Mouse (Mus musculus) limb, embryonic 15.5 days (tissue): ENCODE measurements around the gene Nktr. TPM values are rescaled to one million over a fixed set of nuclear protein-coding genes. Genes with fewer than 3 reads are reported as not detected.

Source experiments
- ATAC-seq: fragments of 200-750 bp; cut with Nextera tagmentation; 2 replicates; pipeline ENCODE4 v1.8.0; 2017; ENCODE audit warnings: low read depth, moderate TSS enrichment; ENCODE audit not compliant: insufficient number of reproducible peaks, low FRiP score, low TSS enrichment
- H3K27ac ChIP-seq: fragments of 300-500 bp; sonication (generic); 2 replicates; pipeline ENCODE4 v1.5.1; 2015; ENCODE audit warnings: moderate library complexity, mild to moderate bottlenecking, inconsistent platforms
- H3K27me3 ChIP-seq: fragments of 300-500 bp; sonication (generic); 2 replicates; pipeline ENCODE4 v1.6.1; 2015; ENCODE audit warnings: inconsistent platforms
- H3K36me3 ChIP-seq: fragments of 300-500 bp; sonication (generic); 2 replicates; pipeline ENCODE4 v1.6.1; 2015; ENCODE audit warnings: inconsistent platforms
- H3K4me1 ChIP-seq: fragments of 300-500 bp; sonication (generic); 2 replicates; pipeline ENCODE4 v1.6.1; 2015; ENCODE audit warnings: inconsistent platforms
- H3K4me2 ChIP-seq: fragments of 300-500 bp; sonication (generic); 2 replicates; pipeline ENCODE4 v1.6.1; 2015; ENCODE audit warnings: mild to moderate bottlenecking, inconsistent platforms
- H3K4me3 ChIP-seq: fragments of 300-500 bp; sonication (generic); 2 replicates; pipeline ENCODE4 v1.5.1; 2015; ENCODE audit warnings: mild to moderate bottlenecking, inconsistent platforms
- H3K9ac ChIP-seq: fragments of 300-500 bp; sonication (generic); 2 replicates; pipeline ENCODE4 v1.6.1; 2015; ENCODE audit warnings: inconsistent platforms
- H3K9me3 ChIP-seq: fragments of 300-500 bp; sonication (generic); 2 replicates; pipeline ENCODE4 v1.6.1; 2016; ENCODE audit warnings: inconsistent platforms
- WGBS: fragments of 180-500 bp; shearing (Covaris S2); methylation state at CpG from one replicate; pipeline ENCODE4 v1.1.7; 2015; 5-methylcytosine and 5-hydroxymethylcytosine counted together
- polyA plus RNA-seq: library from polyadenylated mRNA; unstranded; fragments of >200 nt; fragmentation: Nextera tagmentation; extraction: Ambion mirVana; gene quantifications from 2 replicates; pipeline ENCODE4 v1.2.1, GENCODE M21; 2015

Gene Nktr
- polyA plus RNA-seq, 1 experiment from 2014 or later, result 68.1 TPM

DNA sequence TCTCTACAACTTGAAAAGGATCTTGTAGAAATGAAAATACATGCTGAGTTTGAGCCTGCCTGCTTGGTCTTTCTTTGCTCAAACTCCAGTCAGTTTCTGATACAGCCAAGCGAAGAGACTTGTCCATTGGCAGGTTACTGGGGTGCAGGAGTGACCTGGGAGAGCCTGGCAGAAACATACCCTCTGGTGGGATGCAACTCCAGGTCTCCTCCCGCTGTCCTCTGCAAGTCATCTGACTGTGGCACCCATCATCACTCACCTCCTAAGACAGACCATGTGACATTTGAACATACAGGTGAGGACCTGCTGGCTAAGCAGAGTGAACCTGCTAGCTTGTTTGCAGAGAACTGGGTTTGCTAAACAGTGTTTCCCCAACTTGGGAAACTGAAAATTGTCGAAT, 37.8 kb downstream of the Nktr start:
- no peak for ATAC-seq
- no peak overlapping the region for H3K9ac ChIP-seq
- H3K27ac ChIP-seq, result peak overlapping the region; percentile 43; the same call in 1 of the 2 replicates
- peaks cover 44% of the 10 kb centered on the region for H3K4me1 ChIP-seq
- no peak overlapping the region for H3K4me2 ChIP-seq
- no peaks in the 10 kb centered on the region for H3K9me3 ChIP-seq
- peaks cover 41% of the 10 kb centered on the region for H3K36me3 ChIP-seq
- no peaks in the 10 kb centered on the region for H3K27me3 ChIP-seq
- 85% methylated on average over 3 of the region's 3 CpGs for WGBS
- no peak overlapping the region for H3K4me3 ChIP-seq

GRCm38 (mm10) chr9:121757432-121757831, 38.5 kb downstream of the Nktr start:
- WGBS, result 28% methylated on average over 3 of the region's 3 CpGs
- H3K4me2 ChIP-seq, result peak overlapping the region; percentile 85; the same call in 1 of the 2 replicates
- peaks cover 50% of the 10 kb centered on the region for H3K4me1 ChIP-seq
- ATAC-seq, result no peak
- no peak overlapping the region for H3K9ac ChIP-seq
- peaks cover 41% of the 10 kb centered on the region for H3K36me3 ChIP-seq
- H3K27me3 ChIP-seq, result no peaks in the 10 kb centered on the region
- H3K27ac ChIP-seq, result peak overlapping the region; percentile 95
- peak overlapping the region; percentile 12 for H3K4me3 ChIP-seq
- H3K9me3 ChIP-seq, result no peaks in the 10 kb centered on the region

- peak; percentile 45; the same call in 1 of the 2 replicates for ATAC-seq
- Histone ChIP-seq H3K36me3 (peaks cover 43% of the 10 kb centered on the region), H3K4me1 (peaks cover 56% of the 10 kb centered on the region)
Observed at GRCm38 (mm10) chr9:121757835-121758814, 39.2 kb downstream of the Nktr start.

DNA sequence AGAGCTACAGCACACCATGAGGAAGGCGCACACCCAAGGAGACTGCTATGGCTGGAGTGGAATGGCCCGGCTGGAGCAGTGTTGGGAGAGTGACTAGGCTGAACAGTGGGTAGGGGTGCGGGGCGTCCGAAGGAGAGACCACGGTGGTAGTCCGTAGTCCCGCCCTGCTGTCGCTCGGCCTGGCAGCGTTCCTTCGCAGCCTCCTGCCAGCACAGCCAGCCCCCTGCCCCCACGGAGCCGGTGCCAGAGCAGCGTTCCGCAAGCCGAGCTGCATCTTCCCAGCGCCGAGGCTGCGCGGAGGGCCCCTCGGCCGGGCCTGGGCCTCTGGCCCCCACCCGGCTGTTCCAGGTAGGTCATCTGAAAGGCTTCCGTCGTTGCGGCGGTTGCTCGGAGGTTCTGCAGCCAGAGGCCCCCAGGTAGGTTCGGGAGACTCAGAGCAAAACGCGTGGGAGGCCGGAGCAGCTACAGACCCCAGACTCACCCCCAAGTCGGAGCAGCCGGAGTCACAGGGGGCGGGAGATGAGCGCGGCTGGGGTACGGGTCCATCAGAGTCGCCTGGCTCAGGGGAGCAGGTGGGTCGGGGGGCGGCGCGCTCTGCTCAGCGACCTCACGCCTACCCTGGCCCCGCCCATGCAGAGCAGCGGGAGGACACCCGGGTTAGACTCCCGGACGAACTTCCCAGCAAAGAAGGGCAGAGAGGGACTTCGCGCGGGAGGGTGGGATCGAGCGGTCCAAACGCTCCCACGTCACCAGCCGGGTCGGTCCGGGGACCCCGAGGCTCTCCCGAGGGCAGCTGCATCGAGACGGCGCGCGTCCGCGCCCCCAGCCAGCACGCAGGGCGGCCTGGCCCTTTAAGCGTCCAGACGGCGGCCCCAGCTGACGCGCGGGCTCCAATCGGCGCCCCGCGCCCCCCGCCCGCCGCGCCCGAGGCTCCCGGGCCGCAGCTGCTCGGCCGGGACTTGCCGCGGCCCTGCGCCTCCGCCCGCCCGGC, 40.4 kb downstream of the Nktr start, which contains the start of gene Zfp651:
Gene Zfp651, plus strand, starts transcription at position 240 of the 991 bp plus-strand sequence.
- peak within 1 kb of the TSS; percentile 85 for H3K4me2 ChIP-seq
- H3K27me3 ChIP-seq, result no peaks in the 10 kb centered on the region
- peak; percentile 69 for ATAC-seq
- peak within 1 kb of the TSS; percentile 71 for H3K4me3 ChIP-seq
- H3K4me1 ChIP-seq, result peaks cover 68% of the 10 kb centered on the region
- WGBS, result under 1% methylated on average over 66 of the region's 97 CpGs
- H3K27ac ChIP-seq, result peak within 1 kb of the TSS; percentile 95
- peaks cover 44% of the 10 kb centered on the region for H3K36me3 ChIP-seq
- no peaks in the 10 kb centered on the region for H3K9me3 ChIP-seq
- H3K9ac ChIP-seq, result peak within 1 kb of the TSS; percentile 87

More at GRCm38 (mm10) chr9:121757835-121758814, 39.2 kb downstream of the Nktr start:
- H3K4me3 ChIP-seq, result peak overlapping the region; percentile 71
- peak overlapping the region; percentile 87 for H3K9ac ChIP-seq
- peak overlapping the region; percentile 95 for H3K27ac ChIP-seq
- H3K9me3 ChIP-seq, result no peaks in the 10 kb centered on the region
- peak overlapping the region; percentile 85 for H3K4me2 ChIP-seq
- no peaks in the 10 kb centered on the region for H3K27me3 ChIP-seq
- 29% methylated on average over 10 of the region's 10 CpGs for WGBS

DNA sequence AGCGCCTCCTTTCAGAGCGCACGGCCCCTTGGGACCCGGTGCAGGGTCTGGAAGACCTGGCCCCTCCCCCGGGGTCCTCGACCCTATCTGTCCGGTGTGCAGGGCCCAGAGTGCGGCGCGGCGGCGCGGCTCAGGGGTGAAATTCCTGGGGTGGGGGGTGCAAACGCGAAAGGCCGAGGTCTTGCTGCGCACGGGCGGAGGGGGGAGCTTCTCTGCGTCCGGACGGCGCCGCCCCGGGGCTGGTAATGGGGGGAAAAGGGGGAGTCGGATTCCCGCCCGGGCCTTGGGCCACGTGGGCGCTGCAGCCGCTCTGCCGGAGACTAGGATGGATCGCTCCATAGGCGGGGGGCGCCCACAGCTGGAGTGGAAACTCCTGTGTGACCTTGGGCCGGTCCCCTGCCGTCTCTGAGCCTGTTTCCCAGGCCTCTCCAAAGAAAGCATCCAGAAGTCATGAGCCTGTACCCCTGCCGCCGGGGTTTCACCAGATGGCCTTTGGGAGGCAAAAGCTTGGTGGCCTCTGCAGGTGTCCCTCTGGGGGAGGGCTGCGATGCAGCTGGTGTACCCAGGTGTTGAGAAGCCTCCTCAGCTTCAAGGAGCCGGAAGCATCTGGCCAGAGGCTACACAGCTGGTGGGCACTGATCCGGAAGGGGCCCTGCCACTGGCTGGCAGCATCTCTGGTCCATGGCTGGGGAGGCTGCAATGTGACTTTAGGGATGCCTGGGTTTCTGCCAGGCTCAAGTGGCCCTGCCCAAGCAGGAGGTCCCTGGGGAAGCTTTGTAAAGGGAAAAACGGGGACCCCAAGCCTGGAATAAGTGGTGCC, 41.5 kb downstream of the Nktr start:
- Histone ChIP-seq H3K9ac (peak overlapping the region; percentile 87), H3K27ac (peak overlapping the region; percentile 95), H3K4me2 (peak overlapping the region; percentile 85), H3K27me3 (no peaks in the 10 kb centered on the region), H3K9me3 (no peaks in the 10 kb centered on the region), H3K36me3 (peaks cover 44% of the 10 kb centered on the region), H3K4me1 (peaks cover 72% of the 10 kb centered on the region), H3K4me3 (peak overlapping the region; percentile 71)
- under 1% methylated on average over 43 of the region's 43 CpGs for WGBS
- peak; percentile 68 for ATAC-seq

GRCm38 (mm10) chr9:121761091-121761665, 42.2 kb downstream of the Nktr start:
- Histone ChIP-seq H3K27ac (peak overlapping the region; percentile 95), H3K9ac (peak overlapping the region; percentile 87), H3K4me1 (peaks cover 77% of the 10 kb centered on the region), H3K36me3 (peaks cover 49% of the 10 kb centered on the region), H3K9me3 (no peaks in the 10 kb centered on the region), H3K4me3 (peak overlapping the region; percentile 71), H3K27me3 (no peaks in the 10 kb centered on the region), H3K4me2 (peak overlapping the region; percentile 85)
- 55% methylated on average over 10 of the region's 10 CpGs for WGBS
- ATAC-seq, result no peak

DNA sequence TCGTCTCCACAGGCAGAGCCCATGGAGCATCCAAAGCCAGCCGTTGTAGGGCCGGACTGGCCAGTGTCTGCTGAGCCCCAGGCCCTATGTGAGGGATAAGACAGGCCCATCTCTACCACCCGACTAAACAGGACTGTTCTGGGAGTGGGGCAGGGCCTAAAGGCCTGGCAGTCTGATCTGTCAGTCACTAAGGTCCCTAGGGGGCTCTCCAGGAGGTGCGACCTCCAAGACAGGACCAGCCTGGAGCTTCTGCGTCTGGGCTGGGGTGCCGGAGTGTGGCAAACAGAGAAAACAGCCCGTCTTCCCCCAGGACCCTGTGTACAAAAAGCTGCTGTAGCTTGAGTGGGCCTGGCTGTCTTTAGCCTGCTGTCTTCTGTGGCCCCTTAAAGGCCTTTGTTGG, 42.8 kb downstream of the Nktr start:
- no peak for ATAC-seq
- H3K4me1 ChIP-seq, result peaks cover 75% of the 10 kb centered on the region
- H3K4me2 ChIP-seq, result 0 out of 2 replicates have a peak overlapping the region, but pooled peaks have one; percentile 85
- H3K9me3 ChIP-seq, result no peaks in the 10 kb centered on the region
- H3K27ac ChIP-seq, result peak overlapping the region; percentile 38; the same call in 1 of the 2 replicates
- no peaks in the 10 kb centered on the region for H3K27me3 ChIP-seq
- 68% methylated on average over 8 of the region's 8 CpGs for WGBS
- H3K4me3 ChIP-seq, result peak overlapping the region; percentile 71; the same call in 1 of the 2 replicates
- no peak overlapping the region for H3K9ac ChIP-seq
- H3K36me3 ChIP-seq, result peaks cover 53% of the 10 kb centered on the region

GRCm38 (mm10) chr9:121762248-121762647, 43.3 kb downstream of the Nktr start:
- no peak for ATAC-seq
- no peak overlapping the region; the same call in 1 of the 2 replicates for H3K27ac ChIP-seq

DNA sequence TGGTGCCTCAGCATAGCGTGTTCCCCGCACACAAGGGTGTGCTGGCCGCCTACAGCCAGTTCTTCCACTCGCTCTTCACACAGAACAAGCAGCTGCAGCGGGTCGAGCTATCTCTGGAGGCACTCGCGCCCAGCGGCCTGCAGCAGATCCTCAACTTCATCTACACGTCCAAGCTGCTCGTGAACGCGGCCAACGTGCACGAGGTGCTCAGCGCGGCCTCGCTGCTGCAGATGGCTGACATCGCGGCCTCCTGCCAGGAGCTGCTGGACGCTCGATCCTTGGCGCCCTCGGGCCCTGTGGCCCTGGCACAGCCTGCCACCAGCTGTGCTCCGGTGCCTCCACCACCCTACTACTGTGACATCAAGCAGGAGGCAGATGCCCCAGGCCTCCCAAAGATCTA, 43.8 kb downstream of the Nktr start:
- no peaks in the 10 kb centered on the region for H3K9me3 ChIP-seq
- H3K36me3 ChIP-seq, result peaks cover 61% of the 10 kb centered on the region
- WGBS, result 89% methylated on average over 25 of the region's 25 CpGs
- H3K9ac ChIP-seq, result no peak overlapping the region
- peaks cover 69% of the 10 kb centered on the region for H3K4me1 ChIP-seq
- no peak overlapping the region for H3K4me3 ChIP-seq
- no peak overlapping the region for H3K4me2 ChIP-seq
- no peaks in the 10 kb centered on the region for H3K27me3 ChIP-seq
- H3K27ac ChIP-seq, result no peak overlapping the region
- ATAC-seq, result no peak

More at GRCm38 (mm10) chr9:121762248-121762647, 43.3 kb downstream of the Nktr start:
- WGBS, result 84% methylated on average over 10 of the region's 10 CpGs
- H3K4me2 ChIP-seq, result no peak overlapping the region
- H3K36me3 ChIP-seq, result peaks cover 56% of the 10 kb centered on the region
- H3K4me1 ChIP-seq, result peaks cover 71% of the 10 kb centered on the region
- H3K9ac ChIP-seq, result no peak overlapping the region
- no peak overlapping the region for H3K4me3 ChIP-seq
- no peaks in the 10 kb centered on the region for H3K9me3 ChIP-seq
- no peaks in the 10 kb centered on the region for H3K27me3 ChIP-seq

DNA sequence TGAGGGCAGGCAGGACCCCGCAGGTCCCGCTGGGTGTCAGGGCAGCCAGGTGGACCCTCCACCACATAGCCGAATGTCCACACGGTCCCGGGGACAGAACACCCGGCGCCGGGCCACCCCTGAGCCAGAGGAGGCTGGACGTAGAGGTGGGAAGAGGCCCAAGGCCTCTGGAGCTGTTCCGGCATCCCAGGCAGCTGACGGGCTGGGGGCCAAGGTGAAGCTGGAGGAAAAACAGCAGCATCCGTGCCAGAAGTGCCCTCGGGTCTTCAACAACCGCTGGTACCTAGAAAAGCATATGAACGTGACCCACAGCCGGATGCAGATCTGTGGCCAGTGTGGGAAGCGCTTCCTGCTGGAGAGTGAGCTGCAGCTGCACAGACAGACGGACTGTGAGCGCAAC, 44.7 kb downstream of the Nktr start:
- Histone ChIP-seq H3K9me3 (no peaks in the 10 kb centered on the region), H3K4me1 (peaks cover 63% of the 10 kb centered on the region), H3K9ac (no peak overlapping the region), H3K4me2 (no peak overlapping the region), H3K36me3 (peaks cover 70% of the 10 kb centered on the region), H3K4me3 (no peak overlapping the region), H3K27me3 (no peaks in the 10 kb centered on the region), H3K27ac (peak overlapping the region; percentile 13; the same call in 1 of the 2 replicates)
- 80% methylated on average over 19 of the region's 19 CpGs for WGBS
- no peak for ATAC-seq
